Mouse (Mus musculus): ENCODE measurements around the gene Cdc7.

DNA sequence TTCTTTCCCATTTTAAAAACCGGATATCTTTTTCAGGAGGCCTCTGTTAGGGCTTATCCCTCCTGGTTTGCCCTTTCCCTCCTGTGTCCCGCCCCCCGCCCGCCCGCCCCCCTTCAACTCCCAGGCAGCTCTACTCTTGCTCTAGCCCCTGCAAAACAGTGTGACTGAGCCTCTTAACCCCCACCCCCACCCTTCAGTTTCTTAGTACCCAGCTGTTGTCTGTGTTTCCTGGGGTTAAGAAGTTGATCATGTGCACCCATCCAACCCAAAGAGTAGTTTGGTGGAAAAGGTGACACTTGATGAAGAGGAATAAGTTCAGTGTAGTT is 37.9 kb downstream of the Cdc7 start:
- TF ChIP-seq CTCF (IDR thresholded peaks at IDR 0.05; ENCODE audit: low read depth) (no peak), EP300 (IDR thresholded peaks at IDR 0.05; ENCODE audit: low read depth) (no peak)

Measured in heart, postnatal 0 days (tissue).